Mouse (Mus musculus): ENCODE data around the gene Vash1.
A peak's percentile ranks its signal among the peaks of the same experiment; 100 is the strongest.

Vash1 gene

DNA sequence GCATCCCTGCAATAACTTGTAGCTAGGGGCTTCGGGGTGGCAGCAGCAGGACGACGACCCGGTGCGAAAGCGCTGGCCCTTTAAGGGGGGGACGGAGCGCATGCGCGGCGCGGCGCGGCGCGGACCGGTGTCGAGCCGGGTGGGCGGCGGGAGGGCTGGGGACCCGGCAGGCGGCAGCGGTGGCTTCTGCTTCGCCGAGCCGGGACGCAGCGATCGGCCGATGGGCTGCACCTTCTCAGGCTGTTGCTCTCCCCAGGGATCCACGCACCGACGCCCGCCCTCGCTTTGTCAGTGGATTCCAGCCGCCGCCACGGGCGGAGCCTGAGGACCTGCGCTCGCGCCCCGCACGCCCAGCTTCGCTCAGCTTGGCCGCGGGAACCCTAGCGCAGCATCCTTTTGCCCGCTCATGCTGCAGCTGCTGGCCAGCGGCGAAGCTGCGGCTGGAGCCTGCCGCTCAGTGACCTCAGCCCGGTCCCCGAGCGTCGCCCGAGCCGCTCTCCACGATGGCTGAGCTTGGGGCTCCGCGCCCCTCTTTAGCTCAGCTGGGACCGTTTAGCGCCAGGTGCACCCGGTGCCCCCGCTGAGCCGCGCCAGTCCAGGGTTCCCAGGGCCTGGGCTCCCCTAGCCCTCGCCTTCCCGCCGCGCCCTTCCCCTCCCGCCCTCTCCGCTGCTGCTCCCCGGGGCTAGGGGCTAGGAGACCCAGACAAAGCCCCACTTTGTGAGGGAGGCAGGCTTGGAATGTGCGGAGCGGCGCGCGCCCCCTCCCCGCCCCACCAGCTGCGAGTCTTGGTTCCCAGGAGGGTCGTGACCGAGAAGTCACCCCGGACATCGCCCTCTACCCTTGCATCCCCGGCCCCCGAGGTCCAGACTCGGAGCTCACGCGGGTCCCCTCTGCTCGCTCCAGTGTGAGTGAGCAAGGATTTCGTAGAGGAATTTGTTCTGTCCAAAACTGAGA is at the start of gene Vash1:
TSS of gene Vash1 (plus strand) at position 110 of the 955 bp plus-strand sequence.
- peak; percentile 78 for DNase-seq (ENCODE audit: low read depth, low spot score)

DNA sequence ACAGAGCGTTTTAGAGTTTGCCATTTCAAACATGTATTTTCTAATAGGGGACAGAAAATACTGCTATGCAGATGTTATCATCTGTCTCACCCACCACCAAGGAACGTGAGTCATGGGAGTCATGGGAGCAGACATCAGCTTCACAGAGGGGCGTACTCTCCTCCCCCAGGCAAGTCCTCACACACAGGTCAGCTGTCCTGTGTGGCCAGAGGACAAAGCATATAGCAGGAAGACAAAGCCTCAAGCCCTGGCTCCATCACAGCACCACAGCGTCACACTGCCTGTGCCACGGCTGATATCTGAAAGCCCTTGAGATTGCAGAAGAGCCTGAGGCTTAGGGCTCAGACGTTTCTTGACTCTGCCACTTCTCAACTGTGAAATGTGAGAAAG is 49.7 kb upstream of the Vash1 start:
- DNase-seq (ENCODE audit: low read depth, low spot score) = no peak

DNA sequence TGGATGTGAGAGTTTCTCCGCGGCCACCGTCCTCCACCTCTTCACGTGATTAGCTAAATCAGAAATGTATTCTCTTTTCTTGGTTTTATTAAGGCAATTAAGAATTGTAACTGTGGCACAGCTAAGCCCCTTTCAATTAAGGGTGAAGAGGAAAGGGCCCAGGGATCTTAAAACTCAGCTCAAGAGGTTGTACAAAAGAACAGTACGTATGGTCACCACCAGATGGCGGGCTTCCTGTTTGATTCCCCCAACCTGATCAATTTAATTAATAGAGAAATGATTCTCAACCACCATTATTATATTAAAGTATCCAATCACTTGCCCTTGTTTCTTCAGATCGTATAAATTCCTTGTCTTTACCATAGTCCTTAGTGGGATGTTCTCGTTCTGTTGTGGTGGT is 36.7 kb upstream of the Vash1 start:
- DNase-seq (ENCODE audit: low read depth, low spot score) = peak; percentile 59

DNA sequence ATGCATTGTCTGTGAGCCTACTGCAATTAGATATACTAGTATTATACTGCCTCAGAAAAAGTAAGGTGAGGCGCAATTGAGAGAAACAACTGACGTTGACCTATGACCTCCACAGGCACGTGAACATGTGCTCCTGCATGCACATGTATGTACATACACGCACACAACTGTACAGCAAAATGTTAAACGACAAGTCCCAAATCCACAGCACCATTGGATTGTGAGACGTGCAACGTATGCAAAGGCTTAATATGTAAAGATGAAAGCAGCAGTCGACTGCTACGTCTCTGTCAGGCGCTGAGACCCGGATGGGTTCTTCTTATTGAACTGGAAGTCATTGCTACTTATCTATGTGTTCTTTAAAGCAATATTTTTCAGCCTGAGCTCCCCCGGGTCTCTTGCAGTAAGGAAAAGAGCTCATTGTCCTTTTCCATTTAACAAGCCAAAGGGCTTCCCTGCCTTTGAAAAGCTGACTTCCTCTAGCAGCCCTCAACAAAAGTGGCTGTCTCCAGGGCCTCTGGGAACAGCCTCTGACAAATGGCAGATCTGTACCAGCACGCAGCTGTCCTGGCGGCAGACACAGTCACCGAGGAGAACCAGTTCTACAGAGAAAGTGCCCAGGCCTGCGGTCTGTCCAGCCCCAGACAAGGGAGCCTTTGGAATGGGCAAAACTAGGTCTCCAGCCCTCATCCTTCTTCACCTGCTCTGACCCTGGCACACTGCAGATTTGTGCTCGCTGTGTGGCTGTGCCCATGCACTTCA is 33.8 kb upstream of the Vash1 start:
- DNase-seq (ENCODE audit: low read depth, low spot score) = no peak

DNA sequence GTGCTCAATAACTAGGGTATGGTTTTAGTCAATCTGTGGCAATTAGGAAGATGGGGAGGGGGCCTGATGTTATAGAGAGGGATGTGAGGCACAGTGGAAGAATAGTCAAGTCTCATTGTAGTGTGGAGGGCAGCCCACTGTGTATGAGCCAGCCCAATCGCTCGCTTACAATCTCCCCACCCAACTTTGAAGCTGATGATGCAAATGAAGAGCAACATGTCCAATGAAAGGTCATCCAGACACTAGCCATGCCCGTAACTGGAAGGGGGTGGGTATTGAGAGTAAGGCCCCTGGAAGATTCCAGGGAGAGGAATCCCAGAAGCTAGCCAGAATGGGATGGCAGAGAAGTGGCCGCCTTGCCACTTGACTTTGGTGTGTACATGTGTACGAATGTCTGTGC is 33.0 kb upstream of the Vash1 start:
- no peak for DNase-seq (ENCODE audit: low read depth, low spot score)

DNA sequence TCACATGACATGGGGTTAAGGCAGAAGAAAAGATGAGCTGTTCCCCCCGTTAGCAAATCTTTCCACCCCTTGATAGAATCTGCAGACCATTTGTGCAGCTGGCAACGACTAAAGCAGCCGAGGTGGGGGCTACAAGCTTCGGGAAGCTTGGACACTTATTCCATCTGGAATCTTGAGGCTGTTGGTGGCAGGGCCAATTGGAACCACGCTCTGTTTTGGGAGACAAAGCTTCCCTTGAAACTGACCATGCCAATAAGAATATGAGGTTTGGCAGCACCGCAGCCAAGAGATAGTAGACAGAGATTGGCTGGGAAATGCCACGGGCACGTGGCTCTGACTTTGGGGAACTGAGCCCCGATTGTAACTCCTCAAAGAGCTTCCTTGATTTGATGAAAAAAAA is 31.7 kb upstream of the Vash1 start:
- DNase-seq (ENCODE audit: low read depth, low spot score) = no peak

DNA sequence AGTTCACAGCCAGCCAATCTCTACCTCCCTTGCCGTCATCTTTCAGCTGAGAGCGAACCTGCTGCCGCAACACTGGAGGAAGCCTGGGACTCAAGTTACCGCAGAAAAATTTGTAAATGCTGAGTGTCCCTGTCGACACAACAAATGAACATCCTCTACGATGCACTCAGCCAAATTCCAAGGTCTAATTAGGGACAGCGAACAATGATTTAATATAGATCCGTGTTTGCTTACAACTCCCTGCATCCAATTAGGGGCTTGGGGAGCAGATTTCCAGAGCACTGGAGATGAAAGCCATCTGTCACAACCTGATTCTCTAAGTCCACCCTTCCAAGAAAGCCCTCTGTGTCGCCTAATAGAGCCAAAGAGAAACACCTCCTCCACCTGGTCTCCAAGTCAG is 31.2 kb upstream of the Vash1 start:
- no peak for DNase-seq (ENCODE audit: low read depth, low spot score)

DNA sequence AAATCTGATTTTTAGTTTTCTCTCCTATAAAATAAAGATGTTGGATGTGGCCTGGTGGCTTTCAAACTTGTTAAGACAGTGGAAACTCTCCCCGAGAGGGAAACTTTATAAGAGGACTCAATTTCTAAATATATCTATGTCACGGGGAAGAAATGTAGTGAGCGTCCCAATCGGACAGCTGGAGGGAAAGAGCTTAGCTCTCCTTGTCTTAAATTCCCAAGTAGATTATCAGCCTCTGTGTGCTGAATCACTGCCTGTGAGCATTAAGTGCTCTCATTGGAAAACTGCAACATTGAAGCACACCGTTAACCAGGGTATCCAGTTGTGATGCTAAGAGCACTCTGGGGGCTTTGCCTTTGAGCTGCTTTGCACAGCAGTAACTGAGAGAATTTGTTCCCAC is 30.8 kb upstream of the Vash1 start:
- DNase-seq (ENCODE audit: low read depth, low spot score) = no peak

DNA sequence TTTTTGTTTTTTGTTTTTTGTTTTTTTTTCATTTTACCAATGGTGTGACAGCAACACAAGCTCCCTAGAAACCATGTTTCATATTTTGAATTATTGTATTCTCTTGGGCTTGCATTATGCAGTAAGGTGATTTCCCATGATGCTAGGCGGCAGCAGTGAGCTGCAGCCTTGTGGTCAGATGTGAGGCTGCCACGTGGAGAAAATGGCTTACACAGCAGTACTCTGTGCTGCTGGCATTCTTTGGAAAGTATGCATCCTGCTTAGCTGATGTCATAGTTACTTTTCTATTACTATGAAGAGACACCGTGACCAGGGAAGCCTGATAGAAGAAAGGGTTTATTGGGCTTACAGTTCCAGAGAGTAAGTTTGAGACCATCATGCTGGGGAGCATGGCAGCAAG is 30.0 kb upstream of the Vash1 start:
- no peak for DNase-seq (ENCODE audit: low read depth, low spot score)

DNA sequence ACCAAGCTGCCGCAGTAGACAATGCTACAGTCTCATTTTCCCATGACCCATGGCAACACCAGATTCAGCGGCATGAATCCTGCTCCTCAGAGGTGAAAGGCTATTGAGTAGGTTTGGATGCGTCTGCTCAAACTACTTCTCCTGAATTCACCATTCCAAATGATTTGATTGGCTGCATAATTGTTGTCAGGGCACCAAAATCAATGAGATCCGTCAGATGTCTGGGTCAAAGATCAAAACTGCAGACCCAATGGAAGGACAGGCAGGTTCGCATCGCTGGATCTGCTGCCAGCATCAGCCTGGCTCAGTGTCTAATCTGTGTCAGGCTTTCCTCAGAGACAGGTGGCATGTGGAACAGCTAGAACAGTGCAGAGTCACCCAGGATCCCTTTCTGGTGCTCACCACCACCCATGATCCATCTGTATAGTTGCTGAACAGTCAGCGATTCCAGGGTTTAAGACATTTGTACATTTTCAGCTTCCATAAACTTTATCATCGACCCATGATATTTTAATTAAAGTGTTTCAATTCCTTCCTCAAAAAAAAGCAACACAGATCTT is 27.1 kb upstream of the Vash1 start:
- no peak for DNase-seq (ENCODE audit: low read depth, low spot score)

DNA sequence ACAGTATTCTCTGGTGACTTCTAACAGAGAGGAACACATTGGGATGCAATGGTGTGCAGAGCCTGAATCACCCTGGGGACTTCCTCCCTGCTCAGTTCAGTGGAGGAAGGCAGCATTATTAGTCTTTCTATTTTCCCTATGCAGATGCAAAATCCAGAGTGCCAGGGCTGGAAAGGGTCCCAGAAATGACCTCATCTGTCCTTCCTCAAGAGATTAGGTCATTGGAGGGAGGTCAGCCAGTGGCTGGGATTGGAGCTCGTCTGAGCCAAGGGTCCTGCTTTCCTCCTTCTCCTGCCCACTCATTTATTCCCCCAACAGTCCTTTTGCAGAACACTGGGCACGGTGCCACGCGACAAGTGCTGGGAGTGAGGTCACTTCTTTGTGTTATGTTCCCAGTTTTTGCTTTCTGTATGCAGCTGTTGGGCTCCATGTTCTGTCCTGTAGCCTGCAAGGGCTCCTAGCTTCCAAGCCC is 25.9 kb upstream of the Vash1 start:
- DNase-seq (ENCODE audit: low read depth, low spot score) = no peak

DNA sequence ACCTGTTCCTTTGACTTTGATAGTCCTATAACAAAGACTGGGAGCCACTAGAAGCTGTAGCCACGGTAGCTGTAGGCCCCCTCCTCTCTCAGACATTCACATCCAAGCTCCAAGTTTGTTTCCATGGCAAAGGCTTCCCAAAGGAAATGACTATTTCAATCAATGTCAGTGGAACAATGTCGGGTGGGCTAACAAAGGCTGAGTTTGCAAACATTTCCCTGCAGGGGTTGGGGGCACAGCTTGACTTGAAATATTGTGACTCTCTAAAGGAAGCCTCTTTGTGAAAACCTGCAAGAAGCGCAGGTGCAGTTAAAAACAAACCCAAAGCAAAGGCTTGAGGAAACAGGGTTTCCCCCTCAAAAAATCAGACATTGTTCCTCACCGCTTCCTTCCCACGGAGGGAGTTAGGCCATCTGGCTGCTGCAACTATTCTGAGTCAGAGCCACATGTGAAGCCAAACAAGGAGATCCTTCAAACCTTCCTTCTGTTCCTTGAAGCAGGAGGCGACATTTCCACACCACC is 19.0 kb upstream of the Vash1 start:
- no peak for DNase-seq (ENCODE audit: low read depth, low spot score)

DNA sequence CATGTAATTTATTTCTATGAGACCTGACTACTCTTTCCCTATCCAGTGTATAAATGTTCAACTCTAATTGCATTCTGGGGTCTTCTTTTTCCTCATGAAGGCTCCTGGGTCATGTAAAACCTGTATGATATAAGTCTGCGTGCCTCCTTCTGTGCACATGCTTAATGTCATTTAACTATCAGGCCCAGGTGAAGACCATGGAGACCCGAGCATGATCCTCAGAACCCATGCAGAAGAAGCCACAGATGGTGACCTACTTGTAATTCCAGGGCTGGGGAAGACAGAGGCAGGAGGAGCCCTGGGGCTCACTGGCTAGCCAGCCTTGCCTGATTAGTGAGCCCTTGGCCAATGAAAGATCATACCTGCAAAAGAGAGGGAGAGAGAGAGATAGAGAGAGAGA is 18.0 kb upstream of the Vash1 start:
- DNase-seq (ENCODE audit: low read depth, low spot score) = no peak

DNA sequence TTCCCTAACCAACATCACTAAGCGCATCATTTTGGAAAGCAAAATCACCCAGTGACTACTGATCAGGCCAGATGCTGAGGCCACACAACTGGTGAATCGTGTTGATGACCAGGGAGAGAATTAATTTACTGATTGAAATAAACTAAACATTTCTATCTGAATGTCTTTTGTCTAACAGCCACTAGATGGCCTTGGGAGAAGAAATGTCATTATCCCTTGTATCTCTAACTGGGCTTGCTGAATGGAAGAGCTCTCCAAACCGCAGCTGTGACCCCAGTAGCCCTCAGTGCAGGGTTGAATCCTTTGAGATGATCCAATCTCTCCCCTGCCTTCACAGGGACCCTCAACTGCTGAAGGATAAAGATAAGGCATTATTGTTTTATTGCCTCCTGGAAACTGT is 12.8 kb upstream of the Vash1 start:
- DNase-seq (ENCODE audit: low read depth, low spot score) = no peak

DNA sequence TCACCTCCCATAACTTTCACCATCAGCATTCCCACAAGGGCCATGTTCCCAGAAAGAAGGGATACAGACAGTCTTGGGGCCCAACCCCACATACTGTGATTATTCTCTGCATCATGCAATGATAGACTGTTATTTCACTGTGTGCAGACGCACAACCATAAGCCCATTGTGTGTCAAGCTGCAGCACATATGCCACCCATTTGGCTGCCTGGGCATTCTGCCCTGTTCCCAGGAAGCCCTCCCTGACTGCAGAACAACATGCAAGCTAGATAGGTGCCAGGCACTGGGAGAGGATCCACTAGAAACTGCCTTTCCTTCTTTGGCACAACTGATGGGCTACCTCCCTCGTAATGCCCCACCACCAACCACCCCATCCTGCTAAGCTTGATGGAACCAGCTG is 10.1 kb upstream of the Vash1 start:
- DNase-seq (ENCODE audit: low read depth, low spot score) = no peak

DNA sequence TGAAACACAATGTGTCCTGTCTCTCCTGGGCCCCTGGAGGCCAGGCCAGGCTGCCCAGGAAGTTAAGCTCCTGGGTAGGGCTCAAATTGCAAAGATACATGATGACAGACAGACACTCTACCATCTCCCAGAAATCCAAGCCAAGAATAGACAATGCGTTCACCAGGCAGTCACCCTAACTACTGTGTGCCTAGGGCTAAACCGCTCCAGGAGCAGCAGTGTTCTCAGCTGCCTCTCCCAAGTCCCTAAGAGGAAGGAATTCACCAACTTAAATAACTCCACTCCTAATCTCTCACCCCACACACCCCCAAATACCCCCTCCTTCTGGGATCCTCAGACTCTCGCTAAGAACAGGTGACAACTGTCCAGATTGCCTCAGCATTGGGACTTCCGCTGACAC is 6.4 kb upstream of the Vash1 start:
- DNase-seq (ENCODE audit: low read depth, low spot score) = no peak

DNA sequence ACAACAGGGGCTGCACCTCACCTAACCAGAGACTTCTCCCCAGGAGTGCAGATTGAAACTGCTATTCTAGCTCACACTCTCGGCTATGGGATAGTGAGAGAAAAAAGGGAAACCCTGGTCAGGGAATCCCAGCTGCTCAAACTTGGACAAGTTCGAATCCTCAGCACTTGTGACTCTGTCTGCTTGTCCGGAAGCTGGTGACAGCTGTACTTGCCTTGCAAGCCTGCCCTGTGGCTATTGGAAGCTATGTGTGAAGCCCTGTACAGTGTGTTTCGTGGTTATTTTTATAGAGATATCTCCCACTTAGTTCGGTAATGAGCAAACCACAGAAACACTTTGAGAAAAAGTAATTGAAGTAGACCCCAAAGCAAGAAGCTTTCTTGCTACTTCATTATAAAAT is 6.0 kb upstream of the Vash1 start:
- DNase-seq (ENCODE audit: low read depth, low spot score) = no peak

DNA sequence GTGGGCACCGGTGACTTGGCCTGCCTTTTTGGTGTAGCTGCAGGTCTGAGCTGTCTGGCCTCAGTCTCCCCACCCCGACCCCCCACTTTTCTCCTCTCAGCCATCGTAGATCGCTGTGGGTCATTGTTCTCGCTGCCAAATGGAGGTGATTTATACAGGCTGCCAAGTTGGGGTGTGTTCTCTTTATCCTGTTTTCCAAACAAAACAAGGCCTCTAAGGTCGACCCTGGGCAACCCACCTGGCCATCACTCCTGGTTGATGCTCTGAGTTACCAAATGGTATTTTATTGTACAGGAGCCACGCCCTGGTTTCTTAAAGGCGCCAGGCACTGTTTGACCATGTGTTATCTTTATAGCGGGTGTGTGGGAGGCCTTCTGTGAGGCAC is 1.0 kb downstream of the Vash1 start:
- no peak for DNase-seq (ENCODE audit: low read depth, low spot score)

DNA sequence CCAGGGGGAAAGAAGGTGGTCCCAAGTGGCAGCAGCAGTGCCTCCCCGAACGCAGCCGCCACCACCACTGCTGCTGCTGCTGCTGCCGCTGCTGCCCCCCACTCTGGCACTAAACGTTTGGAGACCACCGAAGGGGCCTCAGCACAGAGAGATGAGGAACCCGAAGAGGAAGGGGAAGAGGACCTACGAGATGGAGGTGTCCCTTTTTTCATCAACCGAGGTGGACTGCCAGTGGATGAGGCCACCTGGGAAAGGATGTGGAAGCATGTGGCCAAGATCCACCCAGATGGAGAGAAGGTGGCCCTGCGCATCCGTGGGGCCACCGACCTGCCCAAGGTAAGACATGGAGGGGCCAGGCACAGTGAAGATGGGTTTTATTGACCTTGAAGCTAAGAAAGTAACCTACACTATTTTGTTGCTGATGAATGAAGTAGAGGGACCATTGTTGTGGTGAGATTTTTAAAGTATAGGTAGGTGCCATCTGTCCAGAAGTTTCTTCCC is 1.5 kb downstream of the Vash1 start:
- DNase-seq (ENCODE audit: low read depth, low spot score) = no peak

DNA sequence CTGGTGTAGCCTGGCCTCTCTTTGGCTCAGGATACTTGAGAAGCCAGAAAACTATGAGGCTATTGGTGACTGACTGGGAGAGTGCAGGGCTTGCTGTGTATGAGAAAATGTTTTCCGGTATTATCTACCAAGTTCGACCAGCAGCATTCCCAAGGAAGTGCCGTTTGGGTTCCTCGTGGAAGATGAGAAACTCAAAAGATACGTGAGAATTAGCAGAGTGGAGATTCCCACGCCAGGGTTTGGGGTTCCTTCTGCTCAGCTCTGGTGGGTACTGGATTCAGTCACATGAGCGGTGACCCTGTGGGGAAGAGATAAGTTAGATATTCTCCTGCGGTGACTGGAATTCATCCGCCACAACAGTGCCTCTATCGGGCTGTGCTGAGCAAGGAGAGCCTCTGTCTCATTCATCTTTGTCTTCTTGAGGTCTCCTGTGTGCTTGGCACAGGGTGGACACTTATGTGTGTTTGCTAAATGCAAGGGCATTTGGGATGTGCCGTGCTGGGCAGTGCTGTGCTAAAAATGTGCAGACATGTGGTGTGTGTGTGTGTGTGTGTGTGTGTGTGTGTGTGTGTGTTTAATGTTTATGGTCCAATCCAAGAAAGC is 2.2 kb downstream of the Vash1 start:
- DNase-seq (ENCODE audit: low read depth, low spot score) = no peak

DNA sequence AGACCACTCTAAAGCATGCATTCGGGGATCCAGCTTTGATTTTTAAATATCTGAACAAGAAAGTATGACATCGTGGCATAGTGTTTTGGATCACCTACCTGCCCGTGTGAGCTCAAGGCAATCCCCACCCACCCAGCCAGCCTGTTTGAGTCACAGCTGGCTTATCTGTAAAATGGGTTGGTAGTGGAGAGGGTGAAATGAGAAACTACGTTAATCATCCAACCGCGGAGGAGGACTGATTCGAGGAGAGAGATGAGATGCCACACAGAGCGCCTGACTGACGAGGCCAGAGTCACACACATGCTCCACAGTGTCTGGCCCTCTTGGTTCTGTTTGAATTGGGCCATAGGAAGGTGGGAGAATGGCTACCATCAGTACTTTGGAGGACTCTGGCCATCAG is 3.1 kb downstream of the Vash1 start:
- DNase-seq (ENCODE audit: low read depth, low spot score) = no peak

DNA sequence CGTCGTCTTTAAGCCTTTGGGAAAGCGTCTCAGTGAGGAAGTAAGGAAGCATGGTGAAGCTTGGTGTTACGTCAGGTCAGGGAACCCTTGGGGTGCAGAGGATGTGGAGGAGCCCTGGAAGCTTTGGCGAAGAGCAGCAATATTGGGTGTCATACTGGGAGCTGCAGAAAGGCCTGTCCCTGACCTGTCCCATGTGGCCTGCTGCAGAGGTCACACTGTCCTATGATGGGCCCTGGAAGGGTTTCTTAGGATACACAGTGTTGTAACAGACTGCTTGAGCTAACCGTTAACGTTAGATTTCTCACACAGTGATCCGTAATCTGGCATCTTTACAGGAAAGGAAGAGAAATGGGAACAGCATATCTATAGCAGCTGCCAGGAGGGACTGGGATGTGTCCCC is 3.7 kb downstream of the Vash1 start:
- no peak for DNase-seq (ENCODE audit: low read depth, low spot score)

Measured in ZHBTc4 (cell line).